Mouse (Mus musculus) heart, embryonic 16.5 days (tissue): Measurements from ENCODE around the gene Fam53a. TPM values are rescaled to one million over a fixed set of nuclear protein-coding genes. Genes with fewer than 3 reads are reported as not detected.

Experiments
- ATAC-seq: fragments of 200-750 bp; cut with Nextera tagmentation; replicated peaks from 2 replicates; pipeline ENCODE4 v1.8.0; 2017; ENCODE audit warnings: moderate number of reproducible peaks; ENCODE audit not compliant: insufficient read depth, low FRiP score; ENCODE audit errors: extremely low read depth
- H3K27ac ChIP-seq: fragments of 300-500 bp; sonication (generic); 2 replicates; pipeline ENCODE4 v1.5.1; 2014; ENCODE audit warnings: mild to moderate bottlenecking, low read length, control low read depth, moderate library complexity
- H3K27me3 ChIP-seq: fragments of 300-500 bp; sonication (generic); 2 replicates; pipeline ENCODE4 v1.6.1; 2014; ENCODE audit warnings: low read length, mixed read lengths; ENCODE audit not compliant: control insufficient read depth, insufficient read depth
- H3K36me3 ChIP-seq: fragments of 300-500 bp; sonication (generic); 2 replicates; pipeline ENCODE4 v1.6.1; 2014; ENCODE audit not compliant: control insufficient read depth, insufficient read depth
- H3K4me1 ChIP-seq: fragments of 300-500 bp; sonication (generic); 2 replicates; pipeline ENCODE4 v1.6.1; 2014; ENCODE audit warnings: low read length, mixed read lengths; ENCODE audit not compliant: control insufficient read depth, insufficient read depth
- H3K4me2 ChIP-seq: fragments of 300-500 bp; sonication (generic); 2 replicates; pipeline ENCODE4 v1.6.1; 2014; ENCODE audit warnings: low read depth, mild to moderate bottlenecking, control low read depth, low read length
- H3K4me3 ChIP-seq: fragments of 300-500 bp; sonication (generic); 2 replicates; pipeline ENCODE4 v1.5.1; 2014; ENCODE audit warnings: mild to moderate bottlenecking, control low read depth, low read length
- H3K9ac ChIP-seq: fragments of 300-500 bp; sonication (generic); 2 replicates; pipeline ENCODE4 v1.6.1; 2014; ENCODE audit warnings: low read length, control low read depth
- H3K9me3 ChIP-seq: fragments of 300-500 bp; sonication (generic); replicated peaks from 2 replicates; pipeline ENCODE4 v1.6.1; 2016; ENCODE audit warnings: low read length; ENCODE audit not compliant: control insufficient read depth
- WGBS: fragments of 180-500 bp; shearing (Covaris S2); extraction: QIAGEN DNeasy Blood & Tissue Kit; methylation state at CpG from one replicate; pipeline ENCODE4 v1.1.7; 2014; 5-methylcytosine and 5-hydroxymethylcytosine counted together
- polyA plus RNA-seq: library from polyadenylated mRNA; unstranded; fragments of >200 nt; fragmentation: Nextera tagmentation; extraction: Ambion mirVana; gene quantifications from 2 replicates; pipeline ENCODE4 v1.2.1, GENCODE M21; 2015

Gene Fam53a
- 52.2 and 56.2 TPM in 2 replicates for polyA plus RNA-seq

DNA sequence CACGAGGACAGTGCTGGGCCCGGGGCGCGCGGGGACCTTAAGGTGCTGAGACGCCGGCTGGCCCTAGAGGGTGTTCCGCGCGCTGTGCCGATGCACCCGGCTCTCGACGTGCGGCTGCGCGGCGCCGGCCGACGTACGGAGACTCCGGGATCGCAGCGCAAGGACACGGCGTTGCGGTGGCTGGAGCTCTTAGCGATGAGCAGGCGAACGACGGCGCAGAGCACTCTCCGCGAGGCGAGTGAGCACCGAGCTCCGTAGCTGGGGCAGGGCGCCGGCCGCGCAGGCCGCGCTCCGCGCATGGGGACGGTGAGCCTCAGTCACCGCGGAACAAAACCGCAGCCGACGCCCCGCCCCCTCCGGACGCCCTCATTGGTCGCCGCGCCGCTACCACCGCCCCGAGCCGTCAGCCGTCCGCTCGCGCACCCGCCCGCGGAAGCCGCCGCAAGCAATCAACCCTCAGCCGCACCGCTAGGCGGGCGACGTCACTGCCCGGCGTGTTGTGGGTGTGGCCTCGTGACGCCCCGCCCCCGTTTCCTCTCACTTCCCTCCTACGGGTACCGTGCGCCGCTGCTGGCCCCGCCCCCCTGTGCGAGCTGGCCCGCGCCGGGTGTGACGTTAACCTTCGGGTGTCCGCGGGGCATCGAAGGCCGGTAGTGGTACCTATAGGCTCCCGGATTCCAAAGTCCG lies at the start of gene Fam53a, which contains the start of gene Gm9903:
Gene Fam53a, minus strand, starts transcription at position 335 of the 687 bp plus-strand sequence.
Gene Gm9903, plus strand, starts transcription at position 625 of the 687 bp plus-strand sequence.
- WGBS, result under 1% methylated on average over 96 of the region's 99 CpGs
- Histone ChIP-seq H3K9ac (peak within 1 kb of the TSS; percentile 85), H3K4me1 (peaks cover 23% of the 10 kb centered on the region), H3K9me3 (no peaks in the 10 kb centered on the region), H3K36me3 (no peaks in the 10 kb centered on the region), H3K27ac (peak within 1 kb of the TSS; percentile 91), H3K4me2 (peak within 1 kb of the TSS; percentile 91), H3K4me3 (peak within 1 kb of the TSS; percentile 73), H3K27me3 (no peaks in the 10 kb centered on the region)
- ATAC-seq, result peak; percentile 97

DNA sequence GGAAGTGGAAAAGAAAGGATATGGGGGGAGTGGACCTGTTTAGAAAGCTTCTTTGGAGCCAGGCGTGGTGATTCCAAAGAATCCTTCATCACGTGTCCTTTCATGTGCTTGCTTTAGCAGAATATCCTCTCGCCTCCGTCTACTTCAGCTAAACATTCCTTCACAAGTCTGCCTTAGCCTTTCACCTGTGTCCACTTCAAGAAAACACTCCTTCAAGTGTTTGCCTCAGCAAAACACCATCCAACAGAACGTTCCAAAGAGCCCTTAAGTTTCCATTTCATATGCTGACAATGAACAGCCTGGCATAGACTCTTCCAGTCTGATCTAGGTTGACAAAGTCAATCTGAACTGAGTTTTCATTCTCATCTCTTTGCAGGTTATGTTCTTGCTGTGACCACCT lies 48.8 kb upstream of the Fam53a start:
- Histone ChIP-seq H3K9ac (no peak overlapping the region), H3K4me1 (peaks cover 5% of the 10 kb centered on the region; the same call in 1 of the 2 replicates), H3K4me3 (no peak overlapping the region), H3K4me2 (no peak overlapping the region), H3K27me3 (no peaks in the 10 kb centered on the region), H3K9me3 (no peaks in the 10 kb centered on the region), H3K27ac (no peak overlapping the region), H3K36me3 (peaks cover under 1% of the 10 kb centered on the region; the same call in 1 of the 2 replicates)
- no peak for ATAC-seq
- 73% methylated on average over 5 of the region's 5 CpGs for WGBS

DNA sequence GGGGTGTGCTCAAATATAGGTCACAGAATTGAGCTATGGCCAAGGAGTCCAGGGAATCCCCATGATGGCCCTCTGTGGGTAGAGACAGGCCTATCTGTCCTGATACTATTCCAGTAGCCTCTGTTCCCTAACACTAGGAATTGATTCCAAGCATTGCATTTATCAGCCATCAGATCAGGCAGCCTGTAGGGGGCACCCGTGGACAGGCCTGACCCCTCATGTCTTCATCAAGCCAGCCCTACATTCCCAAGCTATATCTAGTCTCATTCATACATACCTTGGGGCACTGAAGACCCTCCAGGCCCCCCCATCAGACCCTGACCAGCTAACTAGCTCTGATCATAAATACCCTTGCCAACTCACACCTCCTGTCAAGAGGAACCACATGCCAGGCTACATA lies 46.5 kb upstream of the Fam53a start:
- ATAC-seq, result no peak

DNA sequence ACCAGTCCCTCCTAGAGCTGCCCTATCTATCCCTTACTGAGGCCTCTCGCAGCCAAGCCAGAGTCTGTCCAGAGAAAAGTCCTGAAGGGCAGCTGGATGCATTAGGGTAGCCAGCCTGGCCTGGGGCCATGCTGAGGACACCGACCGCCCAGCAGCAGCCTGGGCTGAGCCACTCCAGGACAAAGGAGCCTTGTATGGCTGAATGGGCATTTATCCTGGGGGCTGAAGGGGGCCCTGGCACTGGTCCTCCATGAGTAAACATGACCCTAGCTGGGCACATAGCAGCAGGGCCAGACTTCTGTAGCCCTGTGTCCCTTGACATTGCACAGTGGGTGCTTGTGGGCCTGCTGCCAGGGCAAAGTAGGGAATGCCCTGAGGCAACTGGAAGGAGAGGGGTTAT lies 45.0 kb upstream of the Fam53a start:
- H3K36me3 ChIP-seq, result peaks cover 28% of the 10 kb centered on the region
- H3K4me2 ChIP-seq, result no peak overlapping the region
- peaks cover 5% of the 10 kb centered on the region; the same call in 1 of the 2 replicates for H3K4me1 ChIP-seq
- WGBS, result 51% methylated on average over 3 of the region's 3 CpGs
- no peak overlapping the region for H3K27ac ChIP-seq
- H3K27me3 ChIP-seq, result no peaks in the 10 kb centered on the region
- no peak overlapping the region for H3K9ac ChIP-seq
- ATAC-seq, result no peak
- no peak overlapping the region for H3K4me3 ChIP-seq
- H3K9me3 ChIP-seq, result no peaks in the 10 kb centered on the region

More for the DNA sequence above, 46.5 kb upstream of the Fam53a start:
- Histone ChIP-seq H3K4me3 (no peak overlapping the region), H3K4me2 (no peak overlapping the region), H3K4me1 (peaks cover 5% of the 10 kb centered on the region; the same call in 1 of the 2 replicates), H3K27ac (no peak overlapping the region), H3K9me3 (no peaks in the 10 kb centered on the region), H3K27me3 (no peaks in the 10 kb centered on the region), H3K9ac (no peak overlapping the region), H3K36me3 (peaks cover 17% of the 10 kb centered on the region)
- 0% methylated on average over 1 of the region's 1 CpGs for WGBS

DNA sequence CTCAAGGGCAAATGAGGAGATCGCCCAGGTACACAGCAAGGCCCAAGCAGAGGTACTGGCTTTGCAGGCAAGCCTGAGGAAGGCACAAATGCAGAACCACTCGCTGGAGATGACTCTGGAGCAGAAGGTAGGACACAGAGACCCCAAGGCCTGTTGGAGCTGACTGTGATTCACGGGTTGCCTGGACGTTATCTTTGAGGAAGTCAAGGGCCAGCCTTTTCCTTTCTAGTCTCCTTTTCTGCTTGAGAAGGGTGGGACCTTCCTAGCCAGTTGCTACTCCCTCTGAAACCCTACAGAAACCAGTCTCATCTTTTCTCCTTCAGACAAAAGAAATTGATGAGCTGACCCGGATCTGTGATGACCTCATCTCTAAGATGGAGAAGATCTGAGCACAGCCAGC lies 42.2 kb upstream of the Fam53a start:
- H3K4me1 ChIP-seq, result peaks cover 5% of the 10 kb centered on the region; the same call in 1 of the 2 replicates
- no peak for ATAC-seq
- no peaks in the 10 kb centered on the region for H3K9me3 ChIP-seq
- H3K4me2 ChIP-seq, result no peak overlapping the region
- peaks cover 49% of the 10 kb centered on the region for H3K36me3 ChIP-seq
- WGBS, result 66% methylated on average over 5 of the region's 5 CpGs
- H3K27ac ChIP-seq, result no peak overlapping the region
- no peaks in the 10 kb centered on the region for H3K27me3 ChIP-seq
- H3K4me3 ChIP-seq, result no peak overlapping the region
- no peak overlapping the region for H3K9ac ChIP-seq

DNA sequence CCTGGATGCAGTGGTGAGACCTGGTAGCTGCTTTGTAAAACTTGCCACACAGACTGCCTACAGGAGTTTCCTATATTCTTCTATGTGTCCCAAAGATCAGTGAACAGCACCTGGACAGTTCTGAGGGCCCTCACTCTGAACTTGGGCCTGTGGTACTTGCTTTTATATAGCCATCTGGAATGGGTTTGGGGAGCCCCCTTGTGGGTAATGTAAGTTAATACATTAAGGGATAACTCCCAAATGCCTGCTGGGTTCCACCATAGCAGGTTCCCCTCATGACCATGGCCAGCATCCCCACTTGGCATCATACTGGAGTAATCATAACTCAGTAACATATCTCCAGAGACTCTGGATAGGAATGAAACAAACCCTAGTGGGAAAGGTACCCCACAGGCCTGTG lies 38.8 kb upstream of the Fam53a start:
- Histone ChIP-seq H3K4me1 (no peaks in the 10 kb centered on the region), H3K27ac (no peak overlapping the region), H3K4me3 (no peak overlapping the region), H3K9ac (no peak overlapping the region), H3K27me3 (no peaks in the 10 kb centered on the region), H3K36me3 (peaks cover 69% of the 10 kb centered on the region), H3K9me3 (no peaks in the 10 kb centered on the region), H3K4me2 (no peak overlapping the region)
- no peak for ATAC-seq

- no peaks in the 10 kb centered on the region for H3K27me3 ChIP-seq
- peak overlapping the region; percentile 92 for H3K4me2 ChIP-seq
- under 1% methylated on average over 26 of the region's 26 CpGs for whole genome bisulfite sequencing
- peaks cover 24% of the 10 kb centered on the region for H3K4me1 ChIP-seq
- peak overlapping the region; percentile 85 for H3K9ac ChIP-seq
- H3K36me3 ChIP-seq, result peaks cover 33% of the 10 kb centered on the region
- H3K9me3 ChIP-seq, result no peaks in the 10 kb centered on the region
- peak overlapping the region; percentile 67 for H3K27ac ChIP-seq
- ATAC-seq, result no peak
- peak overlapping the region; percentile 79 for H3K4me3 ChIP-seq
Observed at GRCm38 (mm10) chr5:33658664-33659050, 29.2 kb upstream of the Fam53a start.

- ATAC-seq, result peak; percentile 96
Observed at GRCm38 (mm10) chr5:33657787-33658663, 28.6 kb upstream of the Fam53a start, which contains the start of the genes Tacc3 and Tmem129. TSS of gene Tacc3 (plus strand) at chr5:33658128. TSS of gene Tmem129 (minus strand) at chr5:33658416.

More at GRCm38 (mm10) chr5:33657787-33658663, 28.6 kb upstream of the Fam53a start, which contains the start of the genes Tacc3 and Tmem129:
- peak within 1 kb of the TSS; percentile 79 for H3K4me3 ChIP-seq
- H3K9me3 ChIP-seq, result no peaks in the 10 kb centered on the region
- H3K27ac ChIP-seq, result peak within 1 kb of the TSS; percentile 95
- H3K36me3 ChIP-seq, result peaks cover 31% of the 10 kb centered on the region
- peak within 1 kb of the TSS; percentile 92 for H3K4me2 ChIP-seq
- H3K4me1 ChIP-seq, result peaks cover 26% of the 10 kb centered on the region
- H3K9ac ChIP-seq, result peak within 1 kb of the TSS; percentile 86
- WGBS, result under 1% methylated on average over 60 of the region's 60 CpGs
- no peaks in the 10 kb centered on the region for H3K27me3 ChIP-seq
